Mouse (Mus musculus) cerebellum, adult 18-20 months (tissue): ENCODE measurements at regions not wholly inside any gene's neighbourhood (a gene's known extent, or its start where the extent isn't known, plus 50 kb on each side); places are given as distances from the start of the nearest gene placed in this dataset.

Source experiments
- DNase-seq, 2 experiments: peaks; one replicate each; pipeline ENCODE4 v3.0.0; 2021

GRCm38 (mm10) chr6:33117877-33118276 lies 57.8 kb upstream of the Chchd3 start:
- DNase-seq = no peak

GRCm38 (mm10) chr6:33120581-33120980 lies 60.5 kb upstream of the Chchd3 start:
- DNase-seq = no peak

- DNase-seq = peak; percentile 63 to 73
These were observed 66.5 kb upstream of the Chchd3 start for GRCm38 (mm10) chr6:33126574-33126973.

- DNase-seq = no peak
These were observed 76.8 kb upstream of the Chchd3 start for GRCm38 (mm10) chr6:33136906-33137305.

GRCm38 (mm10) chr6:33137823-33138222 lies 77.8 kb upstream of the Chchd3 start:
- no peak for DNase-seq

GRCm38 (mm10) chr6:33166479-33166878 lies 82.4 kb upstream of the Exoc4 start:
- DNase-seq = no peak

- DNase-seq = no peak
These were observed 75.3 kb upstream of the Exoc4 start for GRCm38 (mm10) chr6:33173606-33174005.

- DNase-seq = no peak
These were observed 74.3 kb upstream of the Exoc4 start for GRCm38 (mm10) chr6:33174616-33175015.

GRCm38 (mm10) chr6:33189521-33190246 lies 59.2 kb upstream of the Exoc4 start:
- no peak for DNase-seq

- no peak for DNase-seq
These were observed 55.1 kb upstream of the Exoc4 start for GRCm38 (mm10) chr6:33193823-33194222.
